Mouse (Mus musculus) heart, postnatal 0 days (tissue): ENCODE results near the gene Ecpas. TPM values are rescaled to one million over a fixed set of nuclear protein-coding genes. Genes with fewer than 3 reads are reported as not detected.

Experiments used
- ATAC-seq: fragments of 200-750 bp; cut with Nextera tagmentation; 2 replicates; pipeline ENCODE4 v1.8.0; 2017; ENCODE audit warnings: low read depth, moderate number of reproducible peaks, moderate library complexity; ENCODE audit not compliant: insufficient read depth
- DNase-seq: peaks from one replicate; pipeline ENCODE4 v3.0.0-alpha.2; 2016; ENCODE audit warnings: low spot score
- H3K27ac ChIP-seq: fragments of 300-500 bp; sonication (generic); 2 replicates; pipeline ENCODE4 v1.5.1; 2014; ENCODE audit warnings: low read depth, mild to moderate bottlenecking
- H3K27me3 ChIP-seq: fragments of 300-500 bp; sonication (generic); 2 replicates; pipeline ENCODE4 v1.6.1; 2014; ENCODE audit warnings: low read length, mixed read lengths; ENCODE audit not compliant: control insufficient read depth, insufficient read depth
- H3K36me3 ChIP-seq: fragments of 300-500 bp; sonication (generic); replicated peaks from 2 replicates; pipeline ENCODE4 v1.6.1; 2014; ENCODE audit warnings: low read length, mixed read lengths; ENCODE audit not compliant: control insufficient read depth, insufficient read depth
- H3K4me1 ChIP-seq: fragments of 300-500 bp; sonication (generic); 2 replicates; pipeline ENCODE4 v1.6.1; 2014; ENCODE audit warnings: antibody characterized with exemption; ENCODE audit not compliant: control insufficient read depth, insufficient read depth
- H3K4me2 ChIP-seq: fragments of 300-500 bp; sonication (generic); 2 replicates; pipeline ENCODE4 v1.6.1; 2014; ENCODE audit warnings: low read depth, mild to moderate bottlenecking, low read length, moderate library complexity
- H3K4me3 ChIP-seq: fragments of 300-500 bp; sonication (generic); 2 replicates; pipeline ENCODE4 v1.5.1; 2014; ENCODE audit warnings: low read depth, low read length
- H3K9ac ChIP-seq: fragments of 300-500 bp; sonication (generic); replicated peaks from 2 replicates; pipeline ENCODE4 v1.6.1; 2014; ENCODE audit warnings: low read depth, low read length, mixed read lengths
- H3K9me3 ChIP-seq: fragments of 300-500 bp; sonication (generic); replicated peaks from 2 replicates; pipeline ENCODE4 v1.6.1; 2016; ENCODE audit warnings: low read length; ENCODE audit not compliant: control insufficient read depth
- CTCF ChIP-seq: IDR thresholded peaks from 2 replicates; pipeline ENCODE4 v1.5.1; 2016; ENCODE audit warnings: antibody characterized with exemption, control low read depth, low read depth
- EP300 ChIP-seq: IDR thresholded peaks from 2 replicates; pipeline ENCODE4 v1.6.1; 2016; ENCODE audit warnings: antibody characterized with exemption, low read depth
- WGBS: fragments of 180-500 bp; shearing (Covaris S2); extraction: QIAGEN DNeasy Blood & Tissue Kit; methylation state at CpG from one replicate; pipeline ENCODE4 v1.1.7; 2014; 5-methylcytosine and 5-hydroxymethylcytosine counted together
- polyA plus RNA-seq: library from polyadenylated mRNA; unstranded; fragments of >200 nt; fragmentation: Nextera tagmentation; extraction: Ambion mirVana; gene quantifications from 2 replicates; pipeline ENCODE4 v1.2.1, GENCODE M21; 2015
- total RNA-seq: library from RNA; depleted of rRNA; stranded (reverse); fragments of >200 nt; gene quantifications from 2 replicates; pipeline ENCODE4 v1.2.3, GENCODE M21; 2014; ENCODE audit warnings: low replicate concordance

Ecpas gene
- total and polyA plus RNA-seq, 2 experiments from 2014 or later, result 26.7 to 62.9 TPM

DNA sequence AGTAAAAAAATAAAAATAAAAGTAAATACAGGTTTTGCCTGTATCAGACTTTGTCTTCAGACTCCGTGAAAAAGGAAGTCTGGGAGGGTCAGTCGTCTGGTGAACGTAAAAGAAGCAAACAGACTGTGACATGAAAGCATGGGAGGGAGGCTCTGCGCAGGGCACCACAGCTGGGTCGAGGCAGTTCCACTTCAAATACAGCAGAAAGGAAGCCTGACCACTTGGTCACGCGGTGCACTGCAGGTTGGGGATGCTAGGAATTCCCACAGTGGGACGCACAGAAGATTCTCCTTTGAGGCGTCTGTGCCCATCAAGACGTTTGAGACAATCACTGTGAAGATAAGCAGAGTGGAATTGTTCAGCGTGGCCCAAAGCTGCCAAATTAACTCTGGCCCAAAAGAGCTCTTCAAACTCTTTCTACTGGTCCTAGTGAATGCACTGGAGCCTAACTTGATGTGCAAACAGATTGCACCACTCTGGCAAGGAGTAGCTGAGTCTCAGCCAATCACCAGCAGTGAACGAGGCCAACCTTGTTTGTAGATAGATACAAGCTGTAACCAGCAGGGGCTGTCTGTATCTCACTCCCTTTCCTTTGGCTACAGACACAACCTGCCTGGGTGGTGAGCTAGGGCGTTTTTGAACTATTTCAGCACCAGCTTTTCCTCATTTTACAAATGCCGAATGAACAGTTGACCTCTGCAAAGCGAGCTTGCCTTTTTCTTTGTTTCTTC lies 22.4 kb upstream of the Ecpas start:
- H3K4me3 ChIP-seq, result no peak overlapping the region
- ATAC-seq (no peak), DNase-seq (peak; percentile 44)
- no peak overlapping the region for H3K4me2 ChIP-seq
- TF ChIP-seq EP300, result no peak
- TF ChIP-seq CTCF, result peak; percentile 47
- no peak overlapping the region for H3K27ac ChIP-seq
- H3K27me3 ChIP-seq, result no peaks in the 10 kb centered on the region
- no peaks in the 10 kb centered on the region for H3K9me3 ChIP-seq
- no peaks in the 10 kb centered on the region for H3K36me3 ChIP-seq
- 23% methylated on average over 15 of the region's 15 CpGs for WGBS
- H3K9ac ChIP-seq, result no peak overlapping the region
- H3K4me1 ChIP-seq, result peaks cover 6% of the 10 kb centered on the region; the same call in 1 of the 2 replicates

DNA sequence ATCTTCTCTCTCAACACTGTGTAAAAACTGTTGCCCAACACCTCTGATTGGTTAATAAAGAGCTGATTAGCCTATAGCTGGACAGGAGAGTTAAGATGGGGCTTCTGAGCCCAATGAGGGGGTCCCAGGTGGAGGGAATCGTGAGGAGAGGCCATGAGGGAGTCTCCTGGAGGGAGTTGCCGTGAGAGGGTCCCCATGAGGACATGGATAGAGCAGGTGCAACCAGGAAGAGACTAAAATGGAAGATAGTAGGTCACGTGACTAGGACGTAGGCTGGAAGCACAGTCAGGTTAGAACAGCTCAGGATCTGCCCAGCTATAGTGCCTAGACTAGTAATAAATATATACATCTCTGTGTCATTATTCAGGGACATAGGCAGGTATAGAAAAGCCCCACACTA lies 21.8 kb upstream of the Ecpas start:
- H3K9me3 ChIP-seq, result no peaks in the 10 kb centered on the region
- DNase-seq (no peak), ATAC-seq (no peak)
- H3K27ac ChIP-seq, result no peak overlapping the region
- H3K4me3 ChIP-seq, result no peak overlapping the region
- no peak overlapping the region for H3K9ac ChIP-seq
- no peaks in the 10 kb centered on the region for H3K36me3 ChIP-seq
- TF ChIP-seq CTCF, result no peak
- TF ChIP-seq EP300, result no peak
- H3K4me1 ChIP-seq, result peaks cover 6% of the 10 kb centered on the region; the same call in 1 of the 2 replicates
- H3K4me2 ChIP-seq, result no peak overlapping the region
- 73% methylated on average over 4 of the region's 4 CpGs for WGBS
- no peaks in the 10 kb centered on the region for H3K27me3 ChIP-seq

DNA sequence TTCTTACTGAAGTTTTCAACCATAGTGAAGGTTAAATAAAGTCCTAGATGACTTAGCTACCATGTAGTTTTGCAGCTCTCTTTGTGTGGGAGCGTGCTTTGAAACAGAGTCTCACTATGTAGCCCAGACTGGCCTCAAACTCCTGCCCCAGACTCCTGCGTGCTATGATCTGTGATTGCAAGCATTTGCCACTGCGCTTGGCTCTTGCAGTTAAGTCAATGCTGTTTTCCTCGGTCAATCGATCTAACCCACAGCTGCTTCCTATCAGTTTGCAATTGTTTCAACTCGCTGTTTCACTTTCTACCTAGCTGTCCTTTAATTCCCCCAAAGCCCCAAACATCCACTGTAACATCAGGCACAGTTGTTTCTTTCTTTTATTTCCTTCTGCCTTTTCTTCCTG lies 20.0 kb upstream of the Ecpas start:
- ATAC-seq, result no peak
- H3K9me3 ChIP-seq, result no peaks in the 10 kb centered on the region

DNA sequence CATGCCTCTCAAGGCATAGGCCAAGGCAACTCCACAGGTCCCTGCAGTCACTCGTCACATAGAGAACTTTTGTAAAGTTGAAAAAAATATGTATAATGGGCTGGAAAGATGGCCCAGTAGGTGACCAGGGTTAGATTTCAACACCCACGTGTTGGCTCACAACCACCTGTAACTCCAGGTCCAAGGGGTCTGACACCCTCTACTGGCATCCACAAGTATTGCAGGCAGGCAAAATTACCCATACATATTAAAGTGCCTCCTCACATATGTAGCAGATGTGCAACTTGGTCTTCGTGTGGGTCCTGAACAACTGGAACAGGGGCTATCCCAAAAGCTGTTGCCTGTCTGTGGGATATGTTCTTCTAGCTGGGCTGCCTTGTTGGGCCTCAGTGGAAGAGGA lies 15.1 kb upstream of the Ecpas start:
- Histone ChIP-seq H3K4me2 (no peak overlapping the region), H3K4me1 (no peaks in the 10 kb centered on the region), H3K9me3 (no peaks in the 10 kb centered on the region), H3K27me3 (no peaks in the 10 kb centered on the region), H3K36me3 (no peaks in the 10 kb centered on the region), H3K9ac (no peak overlapping the region), H3K4me3 (no peak overlapping the region), H3K27ac (no peak overlapping the region)
- TF ChIP-seq CTCF (peak; percentile 11; the same call in 1 of the 2 replicates), EP300 (no peak)
- WGBS, result 71% methylated on average over 3 of the region's 3 CpGs
- ATAC-seq (no peak), DNase-seq (no peak)

More for the DNA sequence above, 20.0 kb upstream of the Ecpas start:
- WGBS, result 79% methylated on average over 6 of the region's 6 CpGs
- TF ChIP-seq CTCF (no peak), EP300 (no peak)
- Histone ChIP-seq H3K4me1 (peaks cover 6% of the 10 kb centered on the region; the same call in 1 of the 2 replicates), H3K4me2 (no peak overlapping the region), H3K4me3 (no peak overlapping the region), H3K27ac (no peak overlapping the region), H3K27me3 (no peaks in the 10 kb centered on the region), H3K36me3 (no peaks in the 10 kb centered on the region), H3K9ac (no peak overlapping the region)
- DNase-seq, result no peak

DNA sequence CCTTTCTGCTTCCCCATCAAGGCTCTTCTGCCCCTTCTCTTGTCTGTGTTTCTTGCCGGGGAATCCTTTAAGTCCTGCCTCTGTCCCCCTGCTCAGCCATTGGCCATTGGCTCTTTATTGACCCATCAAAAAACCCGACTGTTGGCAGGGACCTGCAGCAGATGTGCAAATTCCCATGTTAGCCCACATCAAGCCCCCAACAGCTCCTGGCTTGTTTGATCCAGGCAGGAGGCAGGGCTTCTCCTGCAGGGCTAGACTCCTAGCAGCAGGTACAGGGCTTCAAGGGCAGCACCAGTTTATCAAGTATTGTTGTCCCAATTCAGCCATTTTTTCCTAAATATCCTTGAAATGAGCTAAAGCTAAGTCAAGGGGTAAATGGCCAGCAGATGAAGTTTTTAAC lies 13.6 kb upstream of the Ecpas start:
- no peaks in the 10 kb centered on the region for H3K36me3 ChIP-seq
- H3K4me3 ChIP-seq, result no peak overlapping the region
- ATAC-seq (no peak), DNase-seq (no peak)
- H3K27me3 ChIP-seq, result no peaks in the 10 kb centered on the region
- WGBS, result 43% methylated on average over 2 of the region's 2 CpGs
- no peaks in the 10 kb centered on the region for H3K4me1 ChIP-seq
- TF ChIP-seq EP300, result no peak
- TF ChIP-seq CTCF, result no peak
- no peak overlapping the region for H3K27ac ChIP-seq
- no peaks in the 10 kb centered on the region for H3K9me3 ChIP-seq
- no peak overlapping the region for H3K9ac ChIP-seq
- H3K4me2 ChIP-seq, result no peak overlapping the region

DNA sequence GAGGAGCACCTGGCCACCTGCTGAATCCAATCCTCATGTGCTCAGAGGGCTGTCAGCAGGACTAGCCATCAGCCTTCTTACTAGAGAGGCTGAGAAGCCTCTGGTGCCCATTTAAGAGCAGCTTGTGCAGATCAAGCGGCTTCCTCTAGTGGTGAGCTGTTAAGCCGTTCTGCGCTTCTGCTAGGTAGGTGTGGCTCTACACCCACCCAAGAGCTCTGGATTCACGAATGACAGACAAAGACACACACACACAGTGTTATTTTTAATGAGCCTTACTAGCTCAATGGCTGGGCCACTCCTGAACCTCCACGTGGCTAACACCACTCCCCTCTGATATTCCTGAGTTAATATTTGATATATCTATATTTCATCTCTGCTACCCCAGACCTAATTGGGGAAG lies 13.1 kb upstream of the Ecpas start:
- Histone ChIP-seq H3K4me2 (no peak overlapping the region), H3K9ac (no peak overlapping the region), H3K9me3 (no peaks in the 10 kb centered on the region), H3K4me3 (no peak overlapping the region), H3K27me3 (no peaks in the 10 kb centered on the region), H3K4me1 (no peaks in the 10 kb centered on the region), H3K27ac (no peak overlapping the region), H3K36me3 (no peaks in the 10 kb centered on the region)
- TF ChIP-seq CTCF (no peak), EP300 (no peak)
- 29% methylated on average over 5 of the region's 5 CpGs for WGBS
- DNase-seq (no peak), ATAC-seq (no peak)
